Mouse (Mus musculus): ENCODE measurements at regions not wholly inside any gene's neighbourhood (a gene's known extent, or its start where the extent isn't known, plus 50 kb on each side); places are given as distances from the start of the nearest gene placed in this dataset.

DNA sequence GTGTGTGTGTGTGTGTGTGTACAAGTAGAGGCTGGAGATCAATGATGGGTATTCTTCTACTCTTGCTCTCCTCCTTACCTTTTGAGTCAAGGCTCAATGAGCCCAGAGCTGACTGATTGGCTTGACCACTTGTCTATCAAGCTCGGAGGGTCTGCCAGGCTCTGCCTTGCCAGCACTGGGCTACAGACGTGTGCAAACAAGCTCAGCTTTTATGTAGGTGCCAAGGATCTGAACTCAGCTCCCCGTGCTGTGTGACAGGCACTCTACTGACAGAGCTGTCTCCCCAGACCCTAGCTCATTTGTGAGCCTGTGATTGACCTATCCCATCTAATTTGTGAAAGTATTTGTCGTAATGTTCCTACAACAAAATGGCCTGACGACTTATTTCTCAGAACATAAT, 54.2 kb upstream of the Cdc42bpa start:
- no peak for DNase-seq

DNA sequence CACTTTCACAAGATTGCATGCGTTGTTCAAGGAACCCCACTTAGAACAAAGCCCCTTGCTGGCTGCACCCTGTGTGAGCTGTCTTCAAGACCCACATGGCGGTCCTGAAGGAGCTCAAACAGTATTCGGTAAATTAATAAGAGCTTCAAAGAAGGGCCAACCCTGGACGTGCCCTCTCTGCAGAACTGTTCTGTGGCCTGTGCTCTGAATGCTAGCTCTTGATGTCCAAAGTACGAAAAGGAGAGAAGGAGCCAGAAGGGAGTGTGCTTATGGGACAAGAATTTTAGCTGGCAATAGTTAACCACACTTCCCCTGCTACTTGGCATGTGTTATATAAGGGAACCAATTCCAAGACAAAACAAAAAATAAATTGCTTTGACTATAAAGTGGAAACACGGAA, 67.6 kb upstream of the Cdc42bpa start:
- DNase-seq: peak; percentile 28

DNA sequence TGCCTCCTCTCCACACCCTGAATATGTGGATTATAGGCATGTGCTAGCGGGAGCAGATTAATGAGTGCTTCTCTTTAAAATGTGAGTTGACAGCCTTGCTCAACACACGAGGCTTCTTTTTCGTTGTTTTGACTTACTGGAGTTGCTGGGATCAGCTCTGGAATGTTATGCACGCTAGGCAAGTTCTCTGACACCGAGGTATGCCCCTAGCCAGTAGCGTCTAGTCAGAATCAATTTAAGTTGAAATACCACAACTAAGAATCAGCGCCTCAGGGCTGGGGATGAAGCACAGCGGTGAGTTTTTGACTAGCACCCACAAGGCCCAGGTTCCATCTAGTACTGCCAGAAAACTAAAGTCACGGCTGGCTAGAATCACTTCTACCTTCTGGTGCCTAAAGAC, 72.4 kb upstream of the Cdc42bpa start:
- no peak for DNase-seq

GRCm38 (mm10) chr1:179881222-179881621, 77.7 kb upstream of the Ahctf1 start:
- no peak for DNase-seq

DNA sequence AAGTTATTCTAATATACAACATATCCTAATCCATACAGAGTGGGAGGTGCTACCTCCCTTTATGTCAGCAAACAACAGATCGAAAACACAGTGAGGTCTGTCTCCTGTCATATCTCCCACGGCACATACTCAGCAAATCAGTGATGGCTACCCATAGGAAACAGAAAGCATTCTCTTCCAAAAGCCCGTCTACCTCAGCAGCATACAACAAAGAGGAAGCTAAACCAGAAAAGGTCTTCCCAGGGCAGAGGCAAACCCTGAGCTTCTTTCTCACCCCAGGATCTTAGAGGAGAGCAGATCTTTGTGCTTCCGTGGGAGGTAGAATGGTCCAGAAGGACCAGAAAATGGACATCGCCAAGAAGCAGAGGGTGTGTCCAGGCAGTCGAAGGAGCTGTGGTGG, 74.4 kb upstream of the Ahctf1 start:
- DNase-seq: no peak

DNA sequence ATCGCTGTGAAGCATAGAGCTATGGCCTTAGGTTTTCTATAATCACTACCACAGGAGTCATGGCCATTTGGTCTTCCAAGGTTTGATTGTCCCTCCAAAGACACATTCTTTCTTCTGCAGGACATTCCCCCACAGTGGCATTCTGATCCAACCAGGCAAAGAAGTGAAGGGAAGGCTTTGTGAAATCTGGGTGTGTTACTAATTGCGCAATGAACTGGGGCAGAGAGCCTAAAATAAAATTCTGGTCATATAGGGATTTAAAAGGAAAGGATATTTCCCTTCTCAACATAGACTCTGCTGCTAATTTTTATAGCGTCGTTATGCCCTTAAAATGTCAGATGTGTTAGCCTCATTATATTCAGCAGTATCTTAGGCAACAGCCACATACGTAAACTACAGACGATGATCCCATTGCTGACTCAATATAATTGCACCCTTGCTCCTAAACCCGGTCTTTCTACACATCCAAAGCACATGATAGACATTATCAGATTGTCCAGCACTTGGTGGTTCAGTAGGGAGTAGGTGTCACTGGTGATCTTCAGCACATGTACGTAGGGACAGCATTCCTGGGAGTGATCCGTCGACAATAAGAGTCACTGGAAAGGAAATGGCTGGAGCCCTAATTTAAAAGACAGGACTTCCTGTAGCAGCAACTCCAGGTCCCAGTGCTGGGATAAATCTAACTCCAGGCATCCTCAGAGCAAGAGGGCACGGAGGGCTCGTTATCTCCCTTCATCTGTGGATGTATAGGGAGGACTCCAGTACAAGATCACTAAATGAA, 70.5 kb upstream of the Ahctf1 start:
- DNase-seq: no peak

DNA sequence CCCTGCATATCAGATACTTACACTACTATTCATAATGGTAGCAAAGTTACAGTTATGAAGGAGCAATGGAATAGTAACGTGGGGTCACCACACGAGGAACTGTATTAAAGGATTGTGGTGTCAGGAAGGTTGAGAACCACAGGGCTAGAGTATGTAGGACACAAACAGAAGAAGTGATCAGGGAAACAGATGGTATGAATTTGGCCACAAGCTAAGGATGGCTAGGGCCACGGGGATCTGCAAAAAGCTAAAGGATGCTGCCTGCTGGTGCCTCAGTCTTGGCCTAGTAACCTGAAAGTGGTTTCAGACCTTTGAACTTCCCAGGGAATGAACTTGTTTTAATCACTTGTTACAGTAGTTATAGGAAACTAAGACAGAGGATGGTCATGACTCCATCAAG, 68.5 kb upstream of the Ahctf1 start:
- DNase-seq: no peak

DNA sequence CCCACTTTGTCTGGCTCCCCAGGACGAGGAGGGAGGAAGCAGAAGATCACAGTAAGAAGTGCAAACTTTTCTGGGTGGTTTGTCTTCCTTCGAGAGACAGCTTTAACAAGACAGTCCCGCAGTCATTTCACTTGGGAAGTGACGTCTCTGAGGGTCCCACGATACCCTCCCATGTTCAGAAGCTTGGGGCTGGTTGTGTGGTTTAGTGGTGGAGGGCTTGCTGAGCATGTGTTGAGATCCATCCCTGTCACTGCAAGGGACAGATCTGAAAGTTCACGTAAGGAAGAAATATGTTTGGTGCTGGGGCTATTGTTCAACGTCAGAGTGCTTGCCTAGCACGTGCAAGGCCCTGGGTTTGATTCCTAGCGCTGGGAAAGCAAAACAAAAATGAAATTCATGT, 65.2 kb upstream of the Ahctf1 start:
- no peak for DNase-seq

DNA sequence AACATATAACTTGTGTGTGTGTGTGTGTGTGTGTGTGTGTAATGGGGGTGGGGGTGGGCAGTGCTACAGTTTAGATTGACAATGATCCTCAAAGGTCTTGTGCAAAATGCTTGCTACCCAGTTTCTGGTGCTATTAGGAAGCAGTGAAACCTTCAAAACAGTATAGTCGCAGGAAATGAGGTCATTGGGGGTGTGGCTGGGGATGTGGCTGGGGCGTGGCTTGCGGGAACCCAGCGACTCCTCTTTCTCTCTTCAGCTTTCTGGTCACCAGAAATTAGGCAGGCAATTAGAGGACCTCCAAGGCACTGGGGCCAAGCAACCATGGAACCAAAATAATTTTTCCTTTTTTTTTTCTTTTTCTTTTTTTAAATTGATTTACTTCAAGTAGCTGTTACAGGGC, 64.0 kb upstream of the Ahctf1 start:
- peak; percentile 47 for DNase-seq

- DNase-seq: peak; percentile 86
These were observed 62.7 kb upstream of the Ahctf1 start for GRCm38 (mm10) chr1:179866056-179866772.

DNA sequence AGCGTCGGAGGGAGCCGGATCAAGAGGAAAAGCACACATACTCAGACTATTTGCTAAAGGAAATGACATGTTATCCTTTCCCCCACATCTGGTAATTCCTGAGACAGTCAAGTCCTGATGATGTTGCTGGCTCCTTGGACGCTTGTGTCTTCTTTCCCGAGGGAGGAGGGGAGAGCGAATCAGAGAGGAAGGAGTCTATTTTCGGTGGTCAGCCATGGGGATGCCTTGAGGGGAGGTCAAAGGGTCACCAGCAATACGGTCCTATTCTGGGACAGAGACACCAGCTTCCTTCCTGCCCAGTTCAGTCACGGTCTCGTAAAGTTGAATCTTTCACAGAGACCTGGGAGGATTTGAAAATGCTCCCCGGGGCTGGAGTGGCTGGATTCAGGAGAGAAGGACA, 62.1 kb upstream of the Ahctf1 start:
- DNase-seq: peak; percentile 74

- no peak for DNase-seq
These were observed 61.2 kb upstream of the Ahctf1 start for GRCm38 (mm10) chr1:179864537-179865226.

DNA sequence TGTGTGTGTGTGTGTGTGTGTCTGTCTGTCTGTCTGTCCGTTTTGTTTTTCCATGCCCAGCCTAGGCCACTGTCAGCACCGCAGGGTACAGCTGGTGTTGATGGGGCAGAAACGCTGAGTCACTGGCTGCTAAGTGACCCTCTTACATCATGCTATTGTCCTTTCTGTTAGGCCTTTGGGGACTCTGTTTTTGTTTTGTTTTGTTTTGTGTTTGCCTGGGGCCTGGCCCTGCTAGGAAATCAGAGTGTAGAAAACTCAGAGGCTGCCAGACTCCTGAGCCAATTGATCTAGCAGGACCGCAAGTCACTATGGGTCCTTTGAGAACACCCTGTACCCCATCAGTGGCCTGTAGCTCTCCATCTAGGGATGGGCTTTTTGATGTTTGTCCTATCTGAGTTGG, 59.9 kb upstream of the Ahctf1 start:
- DNase-seq: peak; percentile 31

DNA sequence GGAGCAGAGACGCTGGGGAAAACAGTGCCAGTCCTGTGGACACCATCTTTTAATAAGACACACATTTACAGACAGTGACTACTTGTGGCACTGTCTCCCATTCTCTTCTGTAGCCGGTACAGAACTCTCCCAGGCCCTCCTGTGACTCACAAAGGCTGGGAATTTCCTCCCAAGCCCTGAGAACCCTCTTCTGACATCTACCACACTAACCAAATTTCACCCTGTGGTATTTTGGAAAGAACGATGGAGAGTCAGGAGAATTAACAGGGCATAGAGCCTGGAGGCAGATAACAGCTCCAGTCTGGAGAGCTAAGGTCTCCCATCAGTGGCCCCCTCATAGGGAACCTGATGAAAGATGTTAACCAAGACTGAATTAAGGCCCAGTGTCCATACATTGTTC, 59.5 kb upstream of the Ahctf1 start:
- no peak for DNase-seq

DNA sequence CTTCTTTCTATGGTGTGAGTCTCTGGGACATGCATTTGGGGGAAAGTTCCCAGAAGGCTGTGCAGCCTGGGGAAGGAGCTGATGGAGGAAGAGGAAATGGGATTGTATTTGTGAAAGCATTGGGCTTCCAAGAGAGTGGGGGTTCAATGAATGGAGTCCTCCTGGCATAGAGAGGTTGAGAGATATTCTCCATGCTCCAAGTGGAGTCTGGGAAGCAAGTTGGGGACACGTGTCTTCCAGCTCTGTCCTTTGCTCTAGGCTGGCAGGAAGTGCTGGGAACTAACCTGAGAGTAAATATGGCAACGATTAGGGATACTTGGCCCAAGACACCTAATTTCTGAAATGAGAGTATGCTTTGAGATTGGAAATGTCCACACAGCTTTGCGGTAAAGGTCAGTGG, 58.3 kb upstream of the Ahctf1 start:
- DNase-seq: no peak

- DNase-seq: no peak
These were observed 56.0 kb upstream of the Ahctf1 start for GRCm38 (mm10) chr1:179859552-179859902.

DNA sequence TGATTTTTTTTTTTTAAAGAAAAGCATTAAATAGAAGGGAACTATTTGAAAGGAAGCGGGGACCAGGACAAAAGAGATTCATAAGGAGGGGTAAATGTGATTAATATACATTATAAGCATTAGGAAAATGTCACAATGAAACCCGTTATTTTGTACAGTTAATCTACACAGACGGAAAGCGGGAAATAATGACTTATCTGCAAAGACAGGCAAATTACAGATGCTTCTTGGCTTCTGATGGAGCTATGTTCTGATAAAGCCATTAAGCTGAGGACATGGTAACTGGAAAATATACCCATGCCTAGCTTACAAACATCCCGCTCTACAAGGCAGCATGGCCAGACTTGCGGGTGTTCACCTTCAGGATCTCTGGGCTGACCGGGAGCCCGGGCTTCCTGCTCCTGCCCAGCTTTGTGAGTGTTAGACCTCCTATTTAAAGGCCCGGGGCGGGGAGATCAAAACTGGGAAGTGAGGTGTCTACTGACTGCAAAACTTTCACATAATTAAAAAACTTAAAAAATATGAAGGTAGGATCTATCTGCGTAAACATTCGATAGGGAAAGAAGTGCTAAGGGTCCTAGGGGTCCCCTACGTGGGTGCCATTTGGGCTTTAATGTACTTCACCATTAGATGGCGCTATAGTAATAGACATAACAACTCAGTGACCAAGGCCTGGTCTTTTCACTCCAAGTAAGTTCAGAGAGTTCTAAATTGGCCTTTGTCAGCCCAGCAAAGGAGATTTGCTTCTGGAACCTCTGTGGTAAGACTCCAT, 55.5 kb upstream of the Ahctf1 start:
- no peak for DNase-seq

DNA sequence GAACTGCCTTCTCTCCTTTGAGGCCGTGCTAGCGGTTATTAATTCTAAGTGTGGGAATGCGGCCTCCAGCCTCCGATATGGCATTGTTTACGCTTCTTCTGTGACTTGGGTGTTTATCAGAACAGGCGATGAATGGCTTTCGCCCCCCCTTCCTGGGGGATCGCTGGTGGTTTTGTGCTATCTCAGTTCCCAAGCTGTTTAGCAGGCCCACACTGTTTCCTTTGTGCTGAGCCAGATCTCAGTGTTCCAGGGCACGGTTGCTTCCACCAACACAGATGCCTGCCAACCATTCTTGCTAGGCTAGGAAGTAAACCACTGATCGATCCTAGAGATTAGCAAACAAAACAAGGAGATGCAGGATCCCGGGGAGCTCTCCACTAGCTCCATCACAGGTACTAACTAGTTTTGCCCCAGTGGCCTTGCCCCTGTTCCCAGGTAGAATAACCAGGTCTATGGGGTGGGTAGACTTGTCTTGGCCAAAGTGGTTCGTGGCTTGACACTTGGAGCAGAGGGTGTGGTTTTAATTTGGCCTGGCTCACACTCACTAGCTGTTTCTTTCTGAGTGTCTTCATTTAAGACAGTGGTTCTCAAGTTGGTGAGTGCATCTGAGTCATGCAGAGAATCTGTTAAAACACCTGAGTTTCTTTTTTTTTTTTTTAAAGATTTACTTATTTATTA, 50.9 kb upstream of the Ahctf1 start:
- DNase-seq: no peak

Data from kidney, postnatal 10 days (tissue).